Mouse (Mus musculus) urinary bladder, postnatal 10 days (tissue): Measurements from ENCODE around the gene Adh1.

ENCODE experiments used
- DNase-seq: peaks from one replicate; pipeline ENCODE4 v3.0.0; 2022; ENCODE audit warnings: low spot score

The Adh1 gene

GRCm38 (mm10) chr3:138290672-138291071 lies 29.9 kb downstream of the Adh1 start:
- no peak for DNase-seq

GRCm38 (mm10) chr3:138291529-138292117 lies 30.8 kb downstream of the Adh1 start:
- DNase-seq, result no peak

- DNase-seq, result no peak
Observed at GRCm38 (mm10) chr3:138293298-138293895, 32.6 kb downstream of the Adh1 start.

GRCm38 (mm10) chr3:138300130-138300529 lies 39.3 kb downstream of the Adh1 start:
- DNase-seq, result no peak

- no peak for DNase-seq
Observed at GRCm38 (mm10) chr3:138302676-138303075, 41.9 kb downstream of the Adh1 start.

- DNase-seq, result no peak
Observed at GRCm38 (mm10) chr3:138303771-138304488, 43.1 kb downstream of the Adh1 start.

GRCm38 (mm10) chr3:138304489-138304871 lies 43.7 kb downstream of the Adh1 start:
- DNase-seq, result no peak

- DNase-seq, result no peak
Observed at GRCm38 (mm10) chr3:138305486-138306289, 44.9 kb downstream of the Adh1 start.

GRCm38 (mm10) chr3:138306290-138306683 lies 45.5 kb downstream of the Adh1 start:
- no peak for DNase-seq

- no peak for DNase-seq
Observed at GRCm38 (mm10) chr3:138309910-138310309, 49.1 kb downstream of the Adh1 start.

- no peak for DNase-seq
Observed at GRCm38 (mm10) chr3:138311015-138311414, 50.2 kb downstream of the Adh1 start.

- DNase-seq, result no peak
Observed at GRCm38 (mm10) chr3:138312965-138313364, 52.2 kb downstream of the Adh1 start, which contains the start of gene Adh6a. TSS of gene Adh6a (plus strand) at chr3:138313286.

- no peak for DNase-seq
Observed at GRCm38 (mm10) chr3:138316908-138317472, 56.2 kb downstream of the Adh1 start.

GRCm38 (mm10) chr3:138325001-138325400 lies 64.2 kb downstream of the Adh1 start:
- no peak for DNase-seq

GRCm38 (mm10) chr3:138325466-138325865 lies 64.7 kb downstream of the Adh1 start:
- DNase-seq, result no peak

GRCm38 (mm10) chr3:138333910-138334309 lies 73.1 kb downstream of the Adh1 start:
- DNase-seq, result no peak

- no peak for DNase-seq
Observed at GRCm38 (mm10) chr3:138334320-138334719, 73.5 kb downstream of the Adh1 start.

- no peak for DNase-seq
Observed at GRCm38 (mm10) chr3:138335566-138335965, 74.8 kb downstream of the Adh1 start.

GRCm38 (mm10) chr3:138336104-138336754 lies 75.4 kb downstream of the Adh1 start:
- DNase-seq, result no peak
